Mouse (Mus musculus): ENCODE measurements at regions not wholly inside any gene's neighbourhood (a gene's known extent, or its start where the extent isn't known, plus 50 kb on each side); places are given as distances from the start of the nearest gene placed in this dataset.

DNA sequence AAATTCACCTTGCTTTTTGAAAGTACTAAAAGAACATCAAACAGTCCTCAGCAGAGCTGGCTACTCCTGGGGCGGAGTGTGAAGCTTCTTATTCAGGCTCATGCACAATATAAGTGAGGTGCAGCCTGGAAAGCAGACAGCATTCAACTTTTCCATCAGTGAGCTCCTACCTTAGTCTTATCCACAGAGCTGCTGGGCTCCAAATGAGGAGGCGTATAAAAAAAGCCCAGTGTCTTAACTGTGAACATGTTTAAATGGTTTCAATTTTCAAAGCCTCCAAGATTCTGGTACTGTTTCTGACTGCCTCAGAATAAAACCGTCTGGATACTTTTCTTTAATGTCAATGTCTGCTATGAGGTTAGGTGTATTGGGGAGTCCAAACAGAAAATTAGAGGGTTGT lies 310.5 kb downstream of the Icos start:
- peaks cover 17% of the 10 kb centered on the region for H3K9me3 ChIP-seq
- no peaks in the 10 kb centered on the region for H3K4me1 ChIP-seq
- no peaks in the 10 kb centered on the region for H3K36me3 ChIP-seq (replicated peaks; ENCODE audit: low read length)
- TF ChIP-seq GATA1 (IDR thresholded peaks at IDR 0.05; ENCODE audit: borderline replicate concordance, low read length): no peak
- no peak for TF ChIP-seq FLI1 (IDR thresholded peaks at IDR 0.05; ENCODE audit: low read length)
- H3K4me3 ChIP-seq (replicated peaks): no peak overlapping the region
- H3K27me3 ChIP-seq (replicated peaks): peaks cover 3% of the 10 kb centered on the region

DNA sequence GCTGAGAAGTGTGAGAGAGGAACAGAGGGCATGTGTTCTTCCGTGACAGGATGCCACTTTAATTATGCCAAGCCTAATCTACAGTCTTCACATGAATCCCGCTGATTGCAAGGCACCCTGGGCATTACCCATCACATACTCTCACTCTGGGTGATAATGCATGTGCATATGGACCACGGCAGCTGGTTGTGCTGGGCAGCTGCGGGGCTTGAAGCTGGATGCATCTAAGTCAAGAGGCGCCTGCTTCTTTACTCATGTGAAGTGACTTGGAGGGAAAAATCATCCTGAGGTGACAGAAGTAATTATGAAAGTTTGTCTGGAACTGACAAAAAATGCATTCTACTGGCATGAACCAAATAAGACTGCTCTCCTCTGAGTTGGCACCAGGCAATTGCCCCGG lies 311.2 kb downstream of the Icos start:
- Histone ChIP-seq H3K36me3 (replicated peaks; ENCODE audit: low read length) (no peaks in the 10 kb centered on the region), H3K27me3 (replicated peaks) (peaks cover 3% of the 10 kb centered on the region), H3K4me1 (no peaks in the 10 kb centered on the region), H3K4me3 (replicated peaks) (no peak overlapping the region), H3K9me3 (peaks cover 17% of the 10 kb centered on the region)
- TF ChIP-seq FLI1 (IDR thresholded peaks at IDR 0.05; ENCODE audit: low read length) (no peak), GATA1 (IDR thresholded peaks at IDR 0.05; ENCODE audit: borderline replicate concordance, low read length) (no peak)

DNA sequence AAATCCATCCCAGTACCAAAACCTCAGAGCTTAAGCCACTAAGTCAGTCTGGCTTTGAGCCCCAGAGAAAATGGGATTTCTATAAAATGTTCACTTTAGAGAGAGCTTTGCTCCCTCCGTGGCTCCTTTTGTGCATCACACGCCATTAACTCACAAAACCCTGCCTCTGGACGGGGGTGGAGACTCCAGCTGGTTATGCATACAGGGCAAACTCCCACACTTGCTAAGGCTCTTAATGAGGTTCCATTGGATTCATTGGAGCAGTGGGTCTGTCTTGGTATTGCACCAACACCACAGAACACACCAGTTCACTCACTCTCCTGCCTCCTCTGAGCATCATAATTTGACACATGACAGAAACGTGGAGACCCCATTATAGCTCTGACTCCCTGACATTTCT lies 311.8 kb downstream of the Icos start:
- TF ChIP-seq GATA1 (IDR thresholded peaks at IDR 0.05; ENCODE audit: borderline replicate concordance, low read length): no peak
- no peak for TF ChIP-seq FLI1 (IDR thresholded peaks at IDR 0.05; ENCODE audit: low read length)
- H3K4me3 ChIP-seq (replicated peaks): no peak overlapping the region
- H3K4me1 ChIP-seq: no peaks in the 10 kb centered on the region
- H3K27me3 ChIP-seq (replicated peaks): peaks cover 3% of the 10 kb centered on the region
- no peaks in the 10 kb centered on the region for H3K36me3 ChIP-seq (replicated peaks; ENCODE audit: low read length)
- peaks cover 17% of the 10 kb centered on the region for H3K9me3 ChIP-seq

DNA sequence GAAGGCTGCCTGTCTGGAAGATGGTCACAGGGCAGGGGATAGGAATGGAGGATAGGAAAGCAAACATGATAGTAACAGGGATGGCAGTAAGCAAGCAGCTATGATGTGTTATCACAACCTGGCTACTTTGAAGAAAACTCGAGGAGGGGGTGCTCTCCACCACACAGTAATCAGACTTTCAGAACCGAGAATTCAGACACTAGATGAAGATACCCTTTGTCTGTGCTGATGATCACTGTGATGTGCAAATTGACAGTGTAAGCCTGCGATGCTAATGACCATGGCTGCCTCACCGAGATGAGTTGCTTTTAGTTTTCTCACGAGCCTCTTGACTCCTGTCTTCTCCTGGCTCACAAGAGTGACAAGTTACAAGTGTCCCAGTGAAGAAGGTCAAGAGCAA lies 315.4 kb downstream of the Icos start:
- no peaks in the 10 kb centered on the region for H3K36me3 ChIP-seq (replicated peaks; ENCODE audit: low read length)
- no peaks in the 10 kb centered on the region for H3K4me1 ChIP-seq
- H3K27me3 ChIP-seq (replicated peaks): peaks cover 3% of the 10 kb centered on the region
- peaks cover 17% of the 10 kb centered on the region for H3K9me3 ChIP-seq
- TF ChIP-seq FLI1 (IDR thresholded peaks at IDR 0.05; ENCODE audit: low read length) (no peak), GATA1 (IDR thresholded peaks at IDR 0.05; ENCODE audit: borderline replicate concordance, low read length) (no peak)
- no peak overlapping the region for H3K4me3 ChIP-seq (replicated peaks)

DNA sequence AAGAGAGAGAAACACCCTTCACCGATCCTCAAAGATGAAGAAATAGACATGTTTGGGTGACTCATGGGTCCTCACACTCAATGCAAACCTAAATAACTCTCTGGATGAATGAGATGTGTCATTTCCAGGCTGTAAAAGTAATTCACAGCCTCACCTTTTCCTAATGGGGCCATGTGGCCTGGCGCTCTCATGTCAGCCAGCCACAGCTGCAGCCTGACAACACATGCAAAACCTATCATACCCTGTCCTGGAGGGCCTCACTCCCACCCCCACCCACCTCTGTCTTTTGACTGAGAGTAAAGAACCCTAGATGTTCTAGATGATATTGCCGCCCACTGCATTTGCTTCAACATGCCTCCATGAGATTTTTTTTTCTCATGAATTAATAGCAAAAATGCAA lies 317.5 kb downstream of the Icos start:
- Histone ChIP-seq H3K4me3 (replicated peaks) (no peak overlapping the region), H3K36me3 (replicated peaks; ENCODE audit: low read length) (no peaks in the 10 kb centered on the region), H3K27me3 (replicated peaks) (peaks cover 3% of the 10 kb centered on the region), H3K4me1 (no peaks in the 10 kb centered on the region), H3K9me3 (peaks cover 11% of the 10 kb centered on the region)
- no peak for TF ChIP-seq GATA1 (IDR thresholded peaks at IDR 0.05; ENCODE audit: borderline replicate concordance, low read length)
- TF ChIP-seq FLI1 (IDR thresholded peaks at IDR 0.05; ENCODE audit: low read length): no peak

DNA sequence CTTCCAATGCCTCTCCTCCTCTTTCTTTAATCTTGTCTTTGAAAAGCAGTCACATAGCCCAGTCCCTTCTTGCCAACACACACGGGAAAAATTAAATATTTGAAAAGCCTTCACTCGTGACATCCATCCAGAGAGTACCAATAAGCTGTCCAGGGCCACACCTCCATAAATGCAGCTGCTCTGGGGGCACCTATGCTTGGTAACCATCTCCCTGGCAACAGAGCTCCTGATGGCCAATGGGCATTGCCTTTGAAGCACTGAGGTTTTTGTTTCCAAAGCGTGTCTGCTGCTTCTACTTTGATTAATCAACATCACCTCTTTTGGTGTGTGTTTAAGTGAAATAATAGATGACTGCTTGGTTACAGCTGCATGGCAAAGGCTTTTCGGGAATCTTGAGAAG lies 319.1 kb downstream of the Icos start:
- no peaks in the 10 kb centered on the region for H3K4me1 ChIP-seq
- TF ChIP-seq GATA1 (IDR thresholded peaks at IDR 0.05; ENCODE audit: borderline replicate concordance, low read length) (no peak), FLI1 (IDR thresholded peaks at IDR 0.05; ENCODE audit: low read length) (no peak)
- H3K27me3 ChIP-seq (replicated peaks): peaks cover 7% of the 10 kb centered on the region
- no peaks in the 10 kb centered on the region for H3K36me3 ChIP-seq (replicated peaks; ENCODE audit: low read length)
- H3K4me3 ChIP-seq (replicated peaks): no peak overlapping the region
- peaks cover 10% of the 10 kb centered on the region for H3K9me3 ChIP-seq

DNA sequence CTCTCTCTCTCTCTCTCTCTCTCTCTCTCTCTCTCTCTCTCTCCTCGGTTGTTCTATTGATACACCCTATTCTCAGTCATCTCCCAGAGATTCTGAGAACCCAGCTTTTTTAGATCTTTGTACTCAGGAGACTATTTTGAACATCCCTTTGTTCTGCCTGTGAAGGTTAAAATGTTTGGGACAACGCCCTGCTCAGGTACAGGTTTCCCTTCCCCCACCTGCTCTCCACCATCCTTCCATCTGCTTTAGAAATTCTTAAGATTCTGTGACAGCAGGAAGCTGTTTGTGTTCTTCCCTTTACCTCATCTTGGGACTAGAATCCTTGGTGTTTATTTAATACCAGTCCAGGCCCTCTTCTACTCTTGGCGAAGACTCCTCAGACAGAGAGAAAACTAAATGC lies 319.6 kb downstream of the Icos start:
- Histone ChIP-seq H3K27me3 (replicated peaks) (peaks cover 7% of the 10 kb centered on the region), H3K4me1 (no peaks in the 10 kb centered on the region), H3K9me3 (peaks cover 5% of the 10 kb centered on the region), H3K36me3 (replicated peaks; ENCODE audit: low read length) (no peaks in the 10 kb centered on the region), H3K4me3 (replicated peaks) (no peak overlapping the region)
- TF ChIP-seq FLI1 (IDR thresholded peaks at IDR 0.05; ENCODE audit: low read length): no peak
- TF ChIP-seq GATA1 (IDR thresholded peaks at IDR 0.05; ENCODE audit: borderline replicate concordance, low read length): no peak

DNA sequence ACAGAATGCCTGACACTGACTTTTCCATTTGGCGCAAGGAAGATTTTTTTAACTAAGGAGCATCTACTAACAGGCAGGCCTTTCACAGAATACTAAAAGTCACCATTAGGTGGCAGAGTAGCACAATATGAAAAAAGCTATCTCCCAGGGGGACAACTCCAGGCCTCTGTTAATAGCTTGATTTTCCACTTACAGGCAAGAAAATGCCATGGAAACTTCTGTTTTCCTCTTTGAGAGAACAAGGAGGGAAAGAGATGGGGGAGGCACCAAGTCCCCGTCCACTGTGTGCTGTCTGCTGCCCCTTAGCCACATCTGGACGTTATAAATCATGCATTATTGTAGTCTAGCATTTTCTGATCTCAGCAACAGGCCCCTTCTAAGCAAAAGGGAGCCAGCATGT lies 320.3 kb downstream of the Icos start:
- H3K4me3 ChIP-seq (replicated peaks): no peak overlapping the region
- H3K9me3 ChIP-seq: no peaks in the 10 kb centered on the region
- no peaks in the 10 kb centered on the region for H3K4me1 ChIP-seq
- peaks cover 7% of the 10 kb centered on the region for H3K27me3 ChIP-seq (replicated peaks)
- TF ChIP-seq FLI1 (IDR thresholded peaks at IDR 0.05; ENCODE audit: low read length): no peak
- TF ChIP-seq GATA1 (IDR thresholded peaks at IDR 0.05; ENCODE audit: borderline replicate concordance, low read length): no peak
- no peaks in the 10 kb centered on the region for H3K36me3 ChIP-seq (replicated peaks; ENCODE audit: low read length)

DNA sequence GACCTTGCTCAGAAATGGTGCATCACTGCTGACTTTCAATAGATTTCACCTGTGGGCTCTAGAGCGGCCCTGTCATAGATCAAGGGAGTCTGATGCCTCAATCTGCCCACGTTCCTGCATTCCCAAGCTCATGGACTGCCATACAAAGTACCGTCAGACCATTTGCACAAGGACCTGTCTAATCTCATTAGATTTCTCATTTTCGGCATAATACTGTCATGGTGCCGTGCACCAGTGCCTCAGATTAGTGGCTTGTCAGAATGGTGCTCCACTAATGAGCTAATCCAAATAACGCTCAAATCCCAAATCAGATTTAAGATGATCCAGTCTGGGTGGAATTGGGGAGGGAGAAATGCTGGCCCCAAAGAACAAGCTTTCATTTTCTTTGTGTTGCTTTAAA lies 321.1 kb downstream of the Icos start:
- Histone ChIP-seq H3K4me3 (replicated peaks) (no peak overlapping the region), H3K36me3 (replicated peaks; ENCODE audit: low read length) (no peaks in the 10 kb centered on the region), H3K9me3 (no peaks in the 10 kb centered on the region), H3K27me3 (replicated peaks) (peaks cover 7% of the 10 kb centered on the region), H3K4me1 (no peaks in the 10 kb centered on the region)
- no peak for TF ChIP-seq GATA1 (IDR thresholded peaks at IDR 0.05; ENCODE audit: borderline replicate concordance, low read length)
- no peak for TF ChIP-seq FLI1 (IDR thresholded peaks at IDR 0.05; ENCODE audit: low read length)

DNA sequence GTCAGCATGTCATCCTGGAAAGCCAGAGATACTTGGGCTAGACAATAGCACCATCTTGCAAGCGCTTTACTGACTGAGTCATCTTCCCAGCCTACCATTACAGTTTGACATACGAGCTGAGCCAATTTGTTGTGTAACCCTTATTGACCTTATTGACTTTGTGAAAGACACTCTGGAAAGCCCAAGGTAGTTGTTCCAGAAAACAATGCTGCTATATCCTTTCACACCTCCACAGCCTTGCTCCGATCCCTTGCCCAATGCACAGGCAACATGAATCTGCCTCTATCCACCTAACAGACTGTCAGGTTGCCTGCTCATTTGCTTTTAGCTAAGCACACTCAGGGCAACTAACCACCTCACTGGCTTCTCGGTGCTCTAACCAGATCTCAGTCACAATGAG lies 322.8 kb downstream of the Icos start:
- Histone ChIP-seq H3K27me3 (replicated peaks) (peaks cover 7% of the 10 kb centered on the region), H3K4me1 (no peaks in the 10 kb centered on the region), H3K9me3 (no peaks in the 10 kb centered on the region), H3K4me3 (replicated peaks) (no peak overlapping the region), H3K36me3 (replicated peaks; ENCODE audit: low read length) (no peaks in the 10 kb centered on the region)
- no peak for TF ChIP-seq GATA1 (IDR thresholded peaks at IDR 0.05; ENCODE audit: borderline replicate concordance, low read length)
- no peak for TF ChIP-seq FLI1 (IDR thresholded peaks at IDR 0.05; ENCODE audit: low read length)

Data from megakaryocyte, embryonic 14.5 days (primary cell).